Mouse (Mus musculus) spleen, adult 2 months (tissue): ENCODE measurements around the gene Fam53a.

Experiments used
- CTCF ChIP-seq: fragments of 200-500 bp; IDR thresholded peaks from 2 replicates; pipeline ENCODE4 v1.5.1; 2011; ENCODE audit warnings: mild to moderate bottlenecking, inconsistent platforms; ENCODE audit not compliant: insufficient read depth, insufficient read length, insufficient replicate concordance; ENCODE audit errors: extremely low read depth
- POLR2A ChIP-seq: fragments of 200-500 bp; IDR thresholded peaks from 2 replicates; pipeline ENCODE4 v1.6.1; 2011; ENCODE audit warnings: low read depth, low read length, inconsistent platforms

GRCm38 (mm10) chr5:33627968-33628367 lies 1.5 kb downstream of the Fam53a start:
- TF ChIP-seq POLR2A = no peak
- no peak for TF ChIP-seq CTCF
